Mouse (Mus musculus) left cerebral cortex, adult 11 months (tissue): Measurements from ENCODE around the gene Ska2.

Experiments
- DNase-seq: peaks from one replicate; pipeline ENCODE4 v3.0.0; 2022; ENCODE audit warnings: low spot score

The Ska2 gene

DNA sequence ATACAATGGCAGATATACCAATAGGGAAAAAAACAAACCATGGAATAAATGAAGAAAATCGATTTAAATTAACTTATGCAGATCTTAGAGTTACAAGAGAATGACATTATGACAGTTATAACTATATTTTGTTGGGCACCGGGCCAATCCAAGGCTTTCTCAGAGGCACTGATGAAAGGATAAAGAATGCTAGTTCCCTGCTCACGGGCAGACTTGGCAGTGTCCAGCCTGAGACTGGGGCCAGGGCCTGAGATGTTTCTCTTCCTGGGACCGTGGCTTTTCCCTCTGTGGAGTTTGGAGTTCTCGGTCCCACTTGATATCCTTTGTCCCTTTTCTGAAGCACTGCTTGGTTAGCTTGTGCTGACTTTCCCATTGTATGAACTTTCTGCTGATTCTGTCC lies 64.6 kb downstream of the Ska2 start:
- DNase-seq: no peak
